Mouse (Mus musculus): ENCODE data around the gene Krtap4-6.

GRCm38 (mm10) chr11:99634653-99635134, 31.1 kb downstream of the Krtap4-6 start, which contains the start of gene Krtap4-2:
- TF ChIP-seq POLR2A (IDR thresholded peaks at IDR 0.05; ENCODE audit: borderline replicate concordance, control insufficient read depth, low read depth, low read length) (no peak), CTCF (IDR thresholded peaks at IDR 0.05; ENCODE audit: control insufficient read depth, insufficient read depth, low read length) (no peak)

All from bone marrow, adult 2 months (tissue).